Mouse (Mus musculus): ENCODE measurements around the gene Anks1. TPM values are rescaled to one million over a fixed set of nuclear protein-coding genes. Genes with fewer than 3 reads are reported as not detected.
A peak's percentile ranks its signal among the peaks of the same experiment; 100 is the strongest.

Anks1 gene
- polyA plus RNA-seq, 1 experiment, result 16.1 TPM

DNA sequence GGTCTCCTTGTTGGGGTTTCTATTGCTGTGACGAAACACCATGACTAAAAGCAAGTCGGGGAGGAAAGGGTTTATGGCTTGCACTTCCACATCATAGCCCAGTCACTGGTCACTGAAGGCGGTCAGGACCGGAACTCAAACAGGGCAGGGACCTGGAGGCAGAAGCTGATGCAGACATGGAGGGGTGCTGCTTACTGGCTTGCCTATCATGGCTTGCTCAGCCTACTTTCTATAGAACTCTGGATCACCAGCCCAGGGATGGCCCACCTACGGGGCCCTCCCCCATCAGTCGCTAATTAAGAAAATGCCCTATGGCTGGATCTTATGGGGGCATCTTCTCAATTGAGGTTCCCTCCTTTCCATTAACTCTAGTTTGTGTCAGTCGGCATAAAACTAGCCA is 2.3 kb downstream of the Anks1 start:
- Histone ChIP-seq H3K27me3 (ENCODE audit: control insufficient read depth, insufficient read depth, low read length) (no peaks in the 10 kb centered on the region), H3K27ac (ENCODE audit: control insufficient read depth, insufficient read depth, low read depth, low read length) (no peak overlapping the region), H3K36me3 (ENCODE audit: control insufficient read depth, insufficient read depth, low read length) (no peaks in the 10 kb centered on the region), H3K4me3 (ENCODE audit: control insufficient read depth, low read depth, low read length) (no peak overlapping the region), H3K4me1 (ENCODE audit: control insufficient read depth, insufficient read depth, low read length) (peaks cover 18% of the 10 kb centered on the region)
- no peak for TF ChIP-seq POLR2A (IDR thresholded peaks at IDR 0.05; ENCODE audit: control insufficient read depth, low read depth, low read length)
- no peak for TF ChIP-seq CTCF (IDR thresholded peaks at IDR 0.05; ENCODE audit: control insufficient read depth, insufficient read depth, insufficient replicate concordance, low read depth, low read length)

DNA sequence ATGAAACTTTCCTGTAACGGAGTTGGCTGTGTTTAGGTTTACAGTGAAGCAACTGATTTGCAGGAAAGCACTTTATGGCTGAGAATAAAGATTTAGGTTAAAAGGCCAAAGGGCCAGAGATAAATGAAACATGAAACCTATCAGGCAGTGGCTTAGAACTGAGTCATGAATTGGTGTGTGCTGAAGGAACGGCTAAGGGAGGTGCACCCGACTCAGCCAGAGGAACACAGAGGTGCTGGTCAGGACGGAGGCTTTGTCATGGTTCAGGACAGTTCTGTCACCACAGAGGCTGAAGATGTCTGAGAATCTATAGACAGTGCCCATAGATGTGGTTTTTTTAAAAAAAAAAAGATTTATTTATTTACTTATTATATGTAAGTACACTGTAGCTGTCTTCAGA is 5.6 kb downstream of the Anks1 start:
- Histone ChIP-seq H3K27ac (ENCODE audit: control insufficient read depth, insufficient read depth, low read depth, low read length) (no peak overlapping the region), H3K4me1 (ENCODE audit: control insufficient read depth, insufficient read depth, low read length) (peaks cover 12% of the 10 kb centered on the region), H3K27me3 (ENCODE audit: control insufficient read depth, insufficient read depth, low read length) (no peaks in the 10 kb centered on the region), H3K4me3 (ENCODE audit: control insufficient read depth, low read depth, low read length) (no peak overlapping the region), H3K36me3 (ENCODE audit: control insufficient read depth, insufficient read depth, low read length) (no peaks in the 10 kb centered on the region)
- TF ChIP-seq POLR2A (IDR thresholded peaks at IDR 0.05; ENCODE audit: control insufficient read depth, low read depth, low read length), result no peak
- TF ChIP-seq CTCF (IDR thresholded peaks at IDR 0.05; ENCODE audit: control insufficient read depth, insufficient read depth, insufficient replicate concordance, low read depth, low read length), result no peak

DNA sequence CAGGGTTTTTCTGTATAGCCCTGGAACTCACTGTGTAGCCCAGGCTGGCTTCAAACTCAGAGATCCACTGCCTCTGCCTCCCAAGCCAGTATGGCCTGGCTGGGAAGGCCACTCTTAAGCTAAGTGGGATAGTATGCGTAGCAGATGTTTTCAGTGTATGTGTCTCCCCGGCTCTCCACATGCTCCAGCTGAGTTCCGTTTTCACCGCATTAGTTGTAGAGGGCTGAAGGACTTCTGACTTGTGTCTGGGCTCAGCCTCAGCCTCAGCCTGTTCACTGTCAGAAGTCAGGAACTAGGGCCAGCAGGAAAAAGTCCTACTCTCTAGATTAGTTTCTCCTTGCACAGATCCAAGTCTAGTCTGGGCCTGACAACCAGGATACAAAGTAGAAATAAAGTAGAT is 7.3 kb downstream of the Anks1 start:
- no peak overlapping the region for H3K4me3 ChIP-seq (ENCODE audit: control insufficient read depth, low read depth, low read length)
- H3K36me3 ChIP-seq (ENCODE audit: control insufficient read depth, insufficient read depth, low read length), result no peaks in the 10 kb centered on the region
- peak overlapping the region; percentile 43; the same call in 1 of the 2 replicates for H3K27ac ChIP-seq (ENCODE audit: control insufficient read depth, insufficient read depth, low read depth, low read length)
- TF ChIP-seq POLR2A (IDR thresholded peaks at IDR 0.05; ENCODE audit: control insufficient read depth, low read depth, low read length) (no peak), CTCF (IDR thresholded peaks at IDR 0.05; ENCODE audit: control insufficient read depth, insufficient read depth, insufficient replicate concordance, low read depth, low read length) (no peak)
- no peaks in the 10 kb centered on the region for H3K27me3 ChIP-seq (ENCODE audit: control insufficient read depth, insufficient read depth, low read length)
- H3K4me1 ChIP-seq (ENCODE audit: control insufficient read depth, insufficient read depth, low read length), result peaks cover 3% of the 10 kb centered on the region

DNA sequence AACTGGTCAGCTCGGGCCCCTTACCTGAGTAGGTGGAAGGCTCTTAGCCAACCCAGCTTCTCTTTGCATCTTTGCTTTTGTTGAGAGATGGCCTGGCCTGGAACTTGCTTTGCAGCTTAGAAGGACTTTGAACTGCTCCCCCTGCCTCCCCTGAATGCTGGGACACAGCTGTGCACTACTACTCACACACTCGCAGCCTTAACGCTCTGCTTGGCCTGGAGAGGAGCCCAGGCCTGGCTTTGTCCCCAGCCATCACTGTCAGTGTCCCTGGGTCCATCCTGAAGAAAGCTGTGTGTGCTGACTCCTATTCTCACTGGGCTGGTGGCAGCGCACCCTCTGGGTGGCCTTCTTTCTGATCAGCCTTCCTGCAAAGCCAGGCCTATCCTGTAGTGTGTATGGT is 11.6 kb downstream of the Anks1 start:
- Histone ChIP-seq H3K27me3 (ENCODE audit: control insufficient read depth, insufficient read depth, low read length) (no peaks in the 10 kb centered on the region), H3K4me3 (ENCODE audit: control insufficient read depth, low read depth, low read length) (no peak overlapping the region), H3K27ac (ENCODE audit: control insufficient read depth, insufficient read depth, low read depth, low read length) (no peak overlapping the region), H3K4me1 (ENCODE audit: control insufficient read depth, insufficient read depth, low read length) (peaks cover 2% of the 10 kb centered on the region), H3K36me3 (ENCODE audit: control insufficient read depth, insufficient read depth, low read length) (no peaks in the 10 kb centered on the region)
- TF ChIP-seq POLR2A (IDR thresholded peaks at IDR 0.05; ENCODE audit: control insufficient read depth, low read depth, low read length), result no peak
- no peak for TF ChIP-seq CTCF (IDR thresholded peaks at IDR 0.05; ENCODE audit: control insufficient read depth, insufficient read depth, insufficient replicate concordance, low read depth, low read length)

DNA sequence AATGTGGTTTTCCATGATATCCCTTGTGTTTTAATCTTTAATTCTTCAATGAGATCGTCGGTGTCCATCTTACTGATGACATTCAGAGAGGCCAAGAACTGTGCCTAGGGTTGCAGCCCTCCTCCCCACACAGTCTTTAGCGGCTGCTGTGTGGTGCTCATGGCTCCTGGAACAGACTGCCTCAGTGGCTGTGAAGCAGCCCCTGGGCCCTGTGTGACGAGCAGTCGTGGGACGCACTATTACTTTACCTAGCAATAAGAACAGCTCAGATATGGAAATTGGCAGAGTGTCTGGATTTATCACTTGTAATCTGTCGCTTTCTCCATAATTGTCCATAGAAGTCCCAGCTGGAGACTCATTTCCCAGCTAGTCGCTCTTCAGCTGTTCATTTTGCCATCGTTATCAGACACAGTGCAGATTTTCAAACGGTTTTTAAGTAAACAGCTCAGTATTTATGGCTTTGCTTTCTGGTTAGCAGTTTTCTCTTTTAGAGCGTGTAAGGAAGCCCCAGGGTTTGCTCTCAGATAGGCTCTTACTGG is 13.1 kb downstream of the Anks1 start:
- no peak overlapping the region for H3K4me3 ChIP-seq (ENCODE audit: control insufficient read depth, low read depth, low read length)
- no peaks in the 10 kb centered on the region for H3K36me3 ChIP-seq (ENCODE audit: control insufficient read depth, insufficient read depth, low read length)
- no peaks in the 10 kb centered on the region for H3K4me1 ChIP-seq (ENCODE audit: control insufficient read depth, insufficient read depth, low read length)
- no peak overlapping the region for H3K27ac ChIP-seq (ENCODE audit: control insufficient read depth, insufficient read depth, low read depth, low read length)
- TF ChIP-seq CTCF (IDR thresholded peaks at IDR 0.05; ENCODE audit: control insufficient read depth, insufficient read depth, insufficient replicate concordance, low read depth, low read length), result no peak
- TF ChIP-seq POLR2A (IDR thresholded peaks at IDR 0.05; ENCODE audit: control insufficient read depth, low read depth, low read length), result no peak
- no peaks in the 10 kb centered on the region for H3K27me3 ChIP-seq (ENCODE audit: control insufficient read depth, insufficient read depth, low read length)

DNA sequence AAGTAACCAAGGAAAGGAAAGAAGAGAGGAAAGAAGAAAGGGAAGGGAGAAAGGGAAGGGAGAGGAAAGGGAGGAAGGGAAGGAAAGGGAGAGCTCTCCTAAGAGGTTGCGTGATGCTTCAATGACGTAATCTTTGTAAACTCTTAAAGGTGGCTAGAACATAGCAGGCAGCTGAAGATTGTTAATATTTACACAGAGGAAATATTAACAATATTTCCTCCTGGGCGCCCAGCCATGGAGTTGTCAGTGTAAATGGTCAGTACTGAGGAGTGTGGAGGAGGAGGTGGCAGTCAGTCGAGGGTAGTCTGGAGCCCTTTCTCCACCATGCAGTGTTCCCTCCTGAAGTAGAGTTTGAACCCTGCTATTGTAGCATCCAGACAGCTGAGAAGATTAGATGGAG is 15.9 kb downstream of the Anks1 start:
- no peak overlapping the region for H3K4me3 ChIP-seq (ENCODE audit: control insufficient read depth, low read depth, low read length)
- H3K27ac ChIP-seq (ENCODE audit: control insufficient read depth, insufficient read depth, low read depth, low read length), result no peak overlapping the region
- TF ChIP-seq POLR2A (IDR thresholded peaks at IDR 0.05; ENCODE audit: control insufficient read depth, low read depth, low read length) (no peak), CTCF (IDR thresholded peaks at IDR 0.05; ENCODE audit: control insufficient read depth, insufficient read depth, insufficient replicate concordance, low read depth, low read length) (no peak)
- no peaks in the 10 kb centered on the region for H3K36me3 ChIP-seq (ENCODE audit: control insufficient read depth, insufficient read depth, low read length)
- H3K27me3 ChIP-seq (ENCODE audit: control insufficient read depth, insufficient read depth, low read length), result no peaks in the 10 kb centered on the region
- no peaks in the 10 kb centered on the region for H3K4me1 ChIP-seq (ENCODE audit: control insufficient read depth, insufficient read depth, low read length)

DNA sequence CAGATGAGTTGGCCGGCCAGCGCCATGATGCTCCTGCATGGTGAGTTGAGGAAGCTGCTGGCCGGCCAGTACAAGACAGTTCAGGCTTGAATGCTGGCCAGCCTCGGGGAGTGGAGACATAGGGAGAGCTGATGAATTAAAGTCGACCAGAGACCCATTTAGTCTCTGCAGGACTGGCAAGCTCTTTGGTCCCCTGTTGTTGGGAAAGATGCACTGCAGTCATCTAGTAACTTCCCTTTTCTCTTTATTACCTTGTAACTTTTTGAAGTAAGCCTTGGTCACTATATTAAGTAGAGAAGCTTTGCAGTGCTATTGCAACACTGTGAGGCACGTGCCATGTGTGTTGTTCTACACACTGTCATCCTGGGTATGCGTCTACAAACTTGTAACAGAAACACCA is 16.4 kb downstream of the Anks1 start:
- no peak for TF ChIP-seq CTCF (IDR thresholded peaks at IDR 0.05; ENCODE audit: control insufficient read depth, insufficient read depth, insufficient replicate concordance, low read depth, low read length)
- no peak overlapping the region for H3K27ac ChIP-seq (ENCODE audit: control insufficient read depth, insufficient read depth, low read depth, low read length)
- no peaks in the 10 kb centered on the region for H3K4me1 ChIP-seq (ENCODE audit: control insufficient read depth, insufficient read depth, low read length)
- H3K36me3 ChIP-seq (ENCODE audit: control insufficient read depth, insufficient read depth, low read length), result no peaks in the 10 kb centered on the region
- H3K4me3 ChIP-seq (ENCODE audit: control insufficient read depth, low read depth, low read length), result no peak overlapping the region
- no peaks in the 10 kb centered on the region for H3K27me3 ChIP-seq (ENCODE audit: control insufficient read depth, insufficient read depth, low read length)

DNA sequence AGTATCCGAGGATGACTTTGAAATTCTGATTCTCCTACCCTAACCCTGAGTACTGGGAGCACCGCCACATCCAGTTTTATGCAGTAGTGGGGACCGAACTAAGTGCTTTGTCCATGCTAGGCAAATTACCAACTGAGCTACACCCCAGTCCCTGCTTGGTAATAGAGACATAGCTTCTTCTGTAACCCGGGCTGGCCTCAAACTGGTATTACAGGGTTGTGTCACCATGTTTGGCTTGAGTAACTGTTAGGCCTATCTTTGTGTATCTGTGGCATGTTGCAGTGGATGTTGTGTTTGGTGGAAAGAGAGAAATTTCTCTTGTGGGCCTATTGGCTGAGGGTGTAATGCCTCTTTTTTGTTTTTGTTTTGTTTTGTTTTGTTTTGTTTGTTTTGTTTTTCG is 21.2 kb downstream of the Anks1 start:
- Histone ChIP-seq H3K4me1 (ENCODE audit: control insufficient read depth, insufficient read depth, low read length) (no peaks in the 10 kb centered on the region), H3K4me3 (ENCODE audit: control insufficient read depth, low read depth, low read length) (no peak overlapping the region), H3K36me3 (ENCODE audit: control insufficient read depth, insufficient read depth, low read length) (no peaks in the 10 kb centered on the region), H3K27ac (ENCODE audit: control insufficient read depth, insufficient read depth, low read depth, low read length) (no peak overlapping the region), H3K27me3 (ENCODE audit: control insufficient read depth, insufficient read depth, low read length) (no peaks in the 10 kb centered on the region)
- TF ChIP-seq CTCF (IDR thresholded peaks at IDR 0.05; ENCODE audit: control insufficient read depth, insufficient read depth, insufficient replicate concordance, low read depth, low read length) (no peak), POLR2A (IDR thresholded peaks at IDR 0.05; ENCODE audit: control insufficient read depth, low read depth, low read length) (no peak)
